Mouse (Mus musculus): ENCODE measurements around the gene Upk1a. TPM values are rescaled to one million over a fixed set of nuclear protein-coding genes. Genes with fewer than 3 reads are reported as not detected.

Upk1a gene
- total RNA-seq, 2 experiments from 2014 or later = 0.83 TPM; not detected in 1

DNA sequence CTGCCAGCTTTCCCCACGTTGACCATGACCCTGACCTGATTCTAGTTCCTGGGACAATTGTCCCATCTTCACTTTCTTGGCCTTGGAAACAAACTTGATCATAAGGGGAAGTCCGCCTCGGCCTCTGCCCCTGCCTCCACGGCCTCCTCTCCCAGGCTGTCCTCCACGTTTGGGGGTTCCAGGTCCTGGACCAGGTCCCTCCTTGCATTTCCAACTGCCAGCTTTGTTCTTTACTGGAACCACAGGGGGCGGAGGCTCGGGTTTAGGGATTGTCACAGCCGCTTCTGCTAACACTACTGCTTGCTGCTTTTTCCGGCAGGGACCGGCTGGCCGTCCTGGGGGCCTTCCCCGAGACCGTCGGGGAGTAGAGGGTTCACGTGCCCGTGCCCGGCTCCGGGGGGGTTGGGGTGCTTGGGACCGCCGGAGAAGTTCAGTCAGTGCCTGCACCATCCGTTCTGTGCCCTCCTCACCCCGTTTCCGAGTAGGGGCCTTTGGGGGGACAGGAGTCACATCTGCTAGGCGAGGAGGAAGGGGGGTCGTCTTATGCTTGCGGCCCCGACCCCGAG is 26.1 kb downstream of the Upk1a start:
- no peak for ATAC-seq (replicated peaks; ENCODE audit: low FRiP score, low TSS enrichment, poor library complexity, severe bottlenecking)

DNA sequence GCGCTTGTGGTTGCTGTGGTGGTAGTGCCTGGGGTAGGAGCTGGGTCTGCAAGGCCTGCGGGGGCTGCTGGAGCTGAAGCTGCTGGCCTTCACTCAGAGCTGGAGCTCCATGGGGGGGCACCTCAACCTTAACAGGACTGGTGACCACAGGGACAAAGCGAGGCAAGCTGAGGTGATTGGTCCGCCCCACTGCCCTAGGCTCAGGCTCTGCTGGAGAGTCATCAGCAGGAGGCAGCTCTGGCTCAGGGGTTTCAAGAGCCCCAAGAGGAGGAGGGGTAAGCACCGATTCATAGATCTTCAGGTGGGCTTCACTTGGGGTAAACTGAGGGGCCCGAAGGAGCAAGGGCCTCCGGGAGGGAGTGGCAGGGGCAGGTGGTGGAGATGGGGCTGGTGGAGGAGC is 27.5 kb downstream of the Upk1a start:
- no peak for ATAC-seq (replicated peaks; ENCODE audit: low FRiP score, low TSS enrichment, poor library complexity, severe bottlenecking)

DNA sequence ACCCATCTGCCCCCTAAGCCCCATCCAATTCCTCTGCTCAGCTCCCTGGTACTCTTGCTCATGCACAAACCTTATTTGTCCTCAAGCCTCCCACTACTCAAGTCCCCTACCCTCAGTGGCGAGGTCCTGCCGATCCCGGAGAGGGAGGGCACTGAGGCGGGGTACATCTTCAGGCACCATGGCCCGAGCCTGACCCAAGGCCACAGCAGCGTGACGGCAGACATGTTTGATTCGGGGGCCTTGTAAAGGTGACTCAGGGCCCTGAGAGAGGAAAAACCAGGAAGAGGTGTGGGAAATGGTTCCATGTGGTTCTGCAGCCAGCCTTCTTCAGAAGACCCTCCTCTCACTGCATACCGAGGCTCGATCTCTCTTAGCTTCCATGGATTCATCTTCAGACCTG is 28.3 kb downstream of the Upk1a start:
- no peak for ATAC-seq (replicated peaks; ENCODE audit: low FRiP score, low TSS enrichment, poor library complexity, severe bottlenecking)

DNA sequence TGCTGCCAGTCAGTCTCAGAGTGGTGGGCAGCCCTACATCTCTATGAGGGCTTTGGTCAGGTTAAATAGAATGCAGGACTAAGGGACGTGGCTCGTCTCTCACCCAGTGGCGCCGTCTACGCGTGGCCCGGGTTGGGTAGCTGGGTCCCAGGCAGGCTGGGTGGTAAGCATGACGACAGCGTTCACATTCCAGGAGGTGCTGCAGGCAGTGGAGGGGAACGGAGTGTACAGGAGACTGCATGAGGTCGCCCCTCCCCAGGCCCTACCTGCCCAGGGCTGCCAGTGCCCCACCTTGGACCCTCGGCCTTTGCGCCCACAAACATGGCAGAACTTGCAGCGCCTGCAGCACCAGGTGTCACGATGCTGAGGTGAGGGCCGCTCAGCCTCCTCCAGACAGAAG is 31.1 kb downstream of the Upk1a start:
- no peak for ATAC-seq (replicated peaks; ENCODE audit: low FRiP score, low TSS enrichment, poor library complexity, severe bottlenecking)

DNA sequence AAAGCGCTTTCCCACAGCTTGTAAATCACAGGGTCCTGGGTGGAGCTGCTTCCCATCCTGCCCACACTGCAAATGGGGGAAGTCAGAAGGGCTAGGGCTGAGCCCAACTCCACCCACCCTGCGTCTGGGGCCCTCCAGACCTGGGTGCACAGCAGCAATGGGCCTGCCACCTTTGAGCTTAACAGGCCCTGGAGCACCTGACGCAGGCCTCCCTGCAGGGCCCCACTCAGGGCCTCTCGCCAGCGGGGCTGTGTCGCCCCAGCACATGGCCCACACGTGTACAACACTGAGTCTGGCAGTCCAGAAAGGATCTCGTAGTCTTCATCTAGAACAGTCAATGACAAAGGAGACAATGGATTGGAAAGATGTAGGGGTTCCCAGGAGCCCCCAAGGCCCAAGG is 32.7 kb downstream of the Upk1a start:
- ATAC-seq (replicated peaks; ENCODE audit: low FRiP score, low TSS enrichment, poor library complexity, severe bottlenecking) = no peak

DNA sequence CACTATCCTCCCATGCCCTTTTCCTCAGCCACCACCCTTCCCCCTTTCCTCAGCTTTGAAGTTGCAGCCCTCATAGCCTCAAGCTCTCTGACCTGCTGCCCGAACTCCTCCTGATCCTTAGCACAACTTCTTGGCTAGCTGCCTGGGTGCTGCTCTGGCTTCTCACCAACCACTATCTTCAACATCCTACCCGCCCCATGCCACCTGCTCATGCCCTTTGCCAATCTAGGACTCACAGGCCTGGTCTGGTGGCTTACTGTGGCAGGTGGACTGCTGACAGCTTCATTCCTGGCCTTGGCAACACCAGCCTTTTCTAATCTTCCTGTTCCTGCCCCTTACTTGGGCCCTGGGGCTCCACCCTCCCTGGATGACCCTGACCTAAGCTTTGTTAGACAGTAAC is 39.7 kb downstream of the Upk1a start:
- ATAC-seq (replicated peaks; ENCODE audit: low FRiP score, low TSS enrichment, poor library complexity, severe bottlenecking) = peak; percentile 86

DNA sequence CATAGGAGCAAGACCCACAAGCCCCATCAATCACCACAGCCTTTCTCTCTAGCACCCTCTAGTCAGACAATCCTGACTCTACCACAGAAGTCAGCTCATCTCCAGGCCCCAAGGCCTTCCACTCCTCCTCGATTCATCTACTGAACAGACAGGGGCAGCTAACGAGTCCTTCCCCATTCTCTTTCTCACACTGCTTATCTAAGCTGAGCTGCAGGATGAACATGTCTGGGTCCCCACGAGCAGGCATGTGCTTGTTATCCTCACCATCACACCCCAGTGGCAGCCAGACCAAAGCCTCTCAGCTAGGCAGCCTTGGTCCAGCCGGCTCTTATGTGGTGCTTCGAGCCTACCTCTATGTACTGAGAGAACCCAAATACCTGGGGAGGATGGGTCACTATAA is 40.3 kb downstream of the Upk1a start:
- ATAC-seq (replicated peaks; ENCODE audit: low FRiP score, low TSS enrichment, poor library complexity, severe bottlenecking) = peak; percentile 69

DNA sequence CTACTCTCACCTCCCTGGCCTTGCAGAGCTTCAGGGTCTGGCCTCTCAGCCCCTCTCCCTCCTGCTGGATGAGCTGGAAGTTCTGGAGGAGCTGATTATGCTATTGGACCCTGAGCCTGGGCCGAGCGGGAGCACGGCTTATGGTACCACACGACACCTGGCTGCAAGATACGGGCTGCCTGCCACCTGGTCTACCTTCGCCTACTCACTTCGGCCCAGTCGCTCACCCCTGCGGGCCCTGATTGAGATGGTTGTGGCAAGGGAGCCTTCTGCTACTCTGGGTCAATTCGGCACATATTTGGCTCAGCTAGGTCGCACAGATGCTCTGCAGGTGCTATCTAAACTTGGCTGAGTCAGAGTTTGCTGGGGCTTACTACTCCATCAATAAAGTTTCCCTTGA is 45.1 kb downstream of the Upk1a start:
- ATAC-seq (replicated peaks; ENCODE audit: low FRiP score, low TSS enrichment, poor library complexity, severe bottlenecking) = no peak

DNA sequence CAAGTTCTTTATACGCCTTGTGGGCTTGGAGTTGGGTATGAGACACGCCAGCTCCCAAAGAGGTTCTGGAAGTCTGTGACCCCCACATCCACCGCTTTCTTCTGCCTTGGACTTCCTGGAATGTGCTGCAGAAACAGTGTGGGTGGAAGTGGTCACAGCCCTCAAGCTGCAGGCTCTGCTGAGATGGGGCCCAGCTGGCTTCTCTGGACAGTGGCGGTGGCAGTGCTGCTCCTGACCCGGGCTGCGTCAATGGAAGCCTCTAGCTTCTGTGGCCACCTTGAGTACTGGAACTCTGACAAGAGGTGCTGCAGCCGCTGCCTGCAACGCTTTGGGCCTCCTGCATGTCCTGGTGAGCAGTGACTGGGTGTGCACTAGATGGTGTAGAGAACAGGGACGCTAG is 46.6 kb downstream of the Upk1a start:
- no peak for ATAC-seq (replicated peaks; ENCODE audit: low FRiP score, low TSS enrichment, poor library complexity, severe bottlenecking)

DNA sequence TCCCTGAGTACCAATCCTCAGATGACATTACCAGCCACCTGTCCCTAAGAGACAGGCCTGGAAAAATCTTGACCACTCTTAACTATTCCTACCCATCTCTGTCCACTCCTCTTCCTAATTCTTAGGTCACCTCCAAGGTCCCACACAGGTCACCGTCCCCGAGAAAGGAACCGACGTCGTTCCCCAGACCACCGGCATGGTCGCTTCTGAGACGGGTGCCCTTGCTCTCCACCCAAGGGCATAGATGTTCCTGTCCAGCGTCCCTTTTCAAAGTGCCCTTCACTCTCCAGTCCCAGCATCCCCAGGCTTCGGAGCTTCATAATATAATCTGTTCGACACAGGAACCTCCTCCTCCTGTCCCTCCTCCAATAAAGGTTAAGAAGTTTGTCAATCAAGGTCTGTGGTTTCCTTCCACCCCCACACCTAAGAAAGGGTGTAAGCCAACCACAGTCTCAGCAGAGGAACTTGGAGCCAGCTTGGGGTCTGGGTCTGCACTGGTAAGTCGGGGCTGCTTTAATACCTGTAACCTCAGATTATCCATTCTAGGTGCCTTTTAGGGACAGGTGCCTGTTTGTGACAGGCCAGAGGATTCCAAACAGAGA is 47.6 kb downstream of the Upk1a start, which contains the start of gene Igflr1:
Gene Igflr1, plus strand, starts transcription at position 458 of the 602 bp plus-strand sequence.
- no peak for ATAC-seq (replicated peaks; ENCODE audit: low FRiP score, low TSS enrichment, poor library complexity, severe bottlenecking)

DNA sequence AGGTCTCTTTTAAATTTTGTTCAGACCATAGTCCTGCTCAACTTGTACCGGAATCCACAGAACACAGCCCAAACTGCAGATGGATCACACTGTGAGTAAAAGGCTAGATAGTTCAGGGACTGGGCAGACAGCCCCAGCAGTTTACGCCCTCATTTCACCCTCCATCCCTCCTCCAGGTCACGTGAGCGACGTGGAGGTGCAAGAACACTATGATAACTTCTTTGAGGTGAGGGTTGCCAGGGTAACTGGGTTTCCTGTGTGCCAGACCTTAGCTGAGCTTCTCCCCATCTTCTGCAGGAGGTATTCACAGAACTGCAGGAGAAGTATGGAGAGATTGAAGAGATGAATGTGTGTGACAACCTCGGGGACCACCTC is 48.8 kb downstream of the Upk1a start:
- no peak for ATAC-seq (replicated peaks; ENCODE audit: low FRiP score, low TSS enrichment, poor library complexity, severe bottlenecking)

DNA sequence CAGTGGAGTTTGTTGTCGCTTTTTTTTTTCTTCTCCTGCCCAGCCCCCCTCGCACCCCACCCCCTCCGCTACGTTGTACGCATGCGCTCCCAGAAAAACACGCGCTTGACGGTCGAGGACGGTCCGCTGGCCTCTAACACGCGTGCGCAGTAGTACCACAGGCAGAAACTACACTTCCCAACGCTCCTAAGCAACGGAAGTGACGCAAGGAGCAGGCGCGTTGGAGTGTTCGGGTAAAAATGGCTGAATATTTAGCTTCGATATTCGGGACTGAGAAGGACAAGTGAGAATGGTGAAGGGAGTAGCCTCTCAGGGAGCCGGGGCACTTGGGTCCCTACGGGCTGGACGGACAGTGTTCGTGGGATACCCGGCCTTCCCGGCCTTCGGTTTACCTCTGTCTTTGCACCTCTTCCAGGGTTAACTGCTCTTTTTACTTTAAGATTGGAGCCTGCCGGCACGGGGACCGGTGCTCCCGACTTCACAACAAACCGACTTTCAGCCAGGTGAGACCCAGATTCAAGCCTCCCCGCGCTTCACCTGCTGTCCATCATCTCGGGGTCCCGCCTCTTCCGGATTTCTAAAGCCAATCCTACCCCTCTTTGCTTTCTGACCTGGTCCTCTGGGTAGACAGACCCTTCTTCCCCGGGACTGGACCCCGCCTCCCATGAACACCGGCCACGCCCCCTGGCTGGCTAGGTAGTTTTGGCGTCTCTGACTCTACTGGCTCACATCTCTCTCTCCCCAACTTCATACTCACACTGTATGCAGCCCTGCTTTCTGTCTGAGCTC is 49.3 kb downstream of the Upk1a start, which contains the start of the genes U2af1l4, Gm49396 and Psenen:
Gene U2af1l4, plus strand, starts transcription at position 185 of the 789 bp plus-strand sequence.
Gene Gm49396, plus strand, starts transcription at position 228 of the 789 bp plus-strand sequence.
Gene Psenen, minus strand, starts transcription at position 511 of the 789 bp plus-strand sequence.
- peak; percentile 70 for ATAC-seq (replicated peaks; ENCODE audit: low FRiP score, low TSS enrichment, poor library complexity, severe bottlenecking)

DNA sequence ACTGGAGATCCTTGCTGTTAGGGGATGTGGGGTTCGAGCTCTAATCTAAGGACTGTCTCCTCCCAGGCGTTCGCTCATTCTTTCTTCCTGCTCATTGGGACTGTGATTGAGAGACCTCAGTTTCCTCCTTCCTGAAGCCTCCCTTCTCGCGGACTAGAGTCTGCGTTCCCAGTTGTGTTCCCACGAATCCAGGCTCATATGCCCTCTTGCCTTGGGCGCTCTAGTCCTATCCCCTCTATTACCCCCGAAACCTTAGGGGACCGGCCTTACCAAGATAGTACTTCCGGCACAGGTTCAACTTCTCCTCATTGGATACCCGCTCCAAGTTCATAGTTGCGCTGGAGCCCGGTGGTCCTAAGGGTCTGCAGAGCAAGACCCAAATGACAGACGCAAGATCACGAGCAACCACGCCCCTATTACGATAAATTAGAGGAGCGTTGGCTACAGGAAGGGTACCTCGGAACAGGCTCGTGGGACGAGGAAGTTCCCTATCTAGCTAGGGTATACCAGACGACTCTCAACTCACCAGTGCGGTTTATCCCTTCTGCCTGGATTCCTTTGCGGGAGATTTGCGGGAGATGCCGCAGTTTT is 50.0 kb downstream of the Upk1a start:
- no peak for ATAC-seq (replicated peaks; ENCODE audit: low FRiP score, low TSS enrichment, poor library complexity, severe bottlenecking)

DNA sequence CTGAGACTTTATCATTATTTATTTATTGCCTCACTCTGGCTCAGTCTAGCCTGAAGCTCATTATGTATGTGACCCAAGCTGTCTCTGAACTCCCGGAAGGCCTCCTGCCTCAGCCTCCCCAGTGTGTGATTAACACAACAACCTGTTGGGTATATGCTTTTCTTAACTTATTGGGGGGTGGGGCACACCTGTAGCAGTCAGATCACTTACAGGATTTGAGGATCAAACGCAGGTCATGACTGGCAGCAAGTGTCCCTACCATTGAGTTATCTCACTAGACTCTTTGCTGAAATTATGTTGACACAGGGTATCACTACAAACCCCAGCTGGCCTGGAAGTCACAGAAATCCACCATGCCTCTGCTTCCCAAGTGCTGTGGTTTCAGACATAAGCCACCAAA is 52.4 kb downstream of the Upk1a start:
- ATAC-seq (replicated peaks; ENCODE audit: low FRiP score, low TSS enrichment, poor library complexity, severe bottlenecking) = no peak

DNA sequence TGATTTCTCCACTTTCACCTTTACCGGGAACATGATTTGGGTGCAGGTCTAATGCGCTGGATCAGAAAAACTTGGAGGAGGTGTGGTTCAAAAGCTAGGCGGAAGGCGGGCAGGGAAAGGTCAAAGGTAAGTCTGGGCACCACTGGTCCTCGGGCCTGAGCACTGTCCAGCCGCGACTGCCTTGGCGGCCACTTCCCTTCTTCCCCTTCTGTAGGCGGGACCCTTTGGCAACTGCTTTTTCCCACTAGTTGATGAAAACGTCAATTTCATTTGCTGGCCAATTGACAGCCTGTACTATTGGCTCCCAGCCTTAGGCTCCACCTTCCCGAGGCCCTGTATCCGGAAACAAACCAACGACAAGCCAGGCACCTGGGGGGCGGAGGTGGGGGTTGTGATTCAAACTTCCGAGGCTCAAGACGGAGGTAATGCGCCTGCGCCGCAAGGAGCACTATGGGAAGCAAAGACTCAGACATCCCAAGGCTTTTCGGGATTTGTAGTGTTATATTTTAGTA is 53.1 kb downstream of the Upk1a start, which contains the start of gene Lin37:
Gene Lin37, minus strand, starts transcription at position 396 of the 512 bp plus-strand sequence.
- ATAC-seq (replicated peaks; ENCODE audit: low FRiP score, low TSS enrichment, poor library complexity, severe bottlenecking) = peak; percentile 77

DNA sequence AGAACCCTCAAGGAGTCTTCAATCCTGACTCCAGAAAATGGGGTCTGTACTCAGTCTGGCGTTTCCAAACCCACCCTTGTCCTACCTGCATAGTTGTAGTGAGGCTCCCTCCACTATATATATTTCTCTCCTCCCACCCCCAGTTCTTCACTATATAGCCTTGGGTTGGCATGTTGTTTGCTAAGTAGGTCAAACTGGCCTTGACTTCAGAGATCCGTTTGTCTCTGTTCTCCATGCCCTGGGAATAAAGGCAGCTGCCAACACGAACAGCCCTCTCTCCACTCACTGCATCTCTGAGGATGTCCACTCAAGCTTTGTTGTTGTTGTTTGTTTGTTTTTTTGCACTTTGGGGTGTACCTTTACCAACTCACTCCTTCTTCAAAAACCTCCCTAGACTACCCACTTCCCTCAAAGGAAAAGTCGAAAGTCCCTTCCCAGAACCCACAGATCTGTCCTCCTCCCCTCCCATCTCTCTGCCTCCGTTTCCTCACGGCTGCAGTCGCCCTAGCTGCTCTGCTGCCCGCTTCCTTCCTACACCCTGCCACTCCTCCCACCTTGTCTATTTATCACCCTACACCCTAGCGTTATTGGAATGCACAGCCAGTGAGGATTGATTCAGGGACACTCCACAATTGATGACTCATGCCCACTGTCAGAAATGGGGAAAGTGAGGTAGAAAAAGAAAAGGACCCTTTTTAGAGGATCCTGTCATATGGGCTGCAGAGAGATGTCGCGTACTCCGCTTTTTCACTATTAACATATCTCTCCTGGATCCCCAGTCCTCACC is 53.8 kb downstream of the Upk1a start:
- ATAC-seq (replicated peaks; ENCODE audit: low FRiP score, low TSS enrichment, poor library complexity, severe bottlenecking) = no peak

DNA sequence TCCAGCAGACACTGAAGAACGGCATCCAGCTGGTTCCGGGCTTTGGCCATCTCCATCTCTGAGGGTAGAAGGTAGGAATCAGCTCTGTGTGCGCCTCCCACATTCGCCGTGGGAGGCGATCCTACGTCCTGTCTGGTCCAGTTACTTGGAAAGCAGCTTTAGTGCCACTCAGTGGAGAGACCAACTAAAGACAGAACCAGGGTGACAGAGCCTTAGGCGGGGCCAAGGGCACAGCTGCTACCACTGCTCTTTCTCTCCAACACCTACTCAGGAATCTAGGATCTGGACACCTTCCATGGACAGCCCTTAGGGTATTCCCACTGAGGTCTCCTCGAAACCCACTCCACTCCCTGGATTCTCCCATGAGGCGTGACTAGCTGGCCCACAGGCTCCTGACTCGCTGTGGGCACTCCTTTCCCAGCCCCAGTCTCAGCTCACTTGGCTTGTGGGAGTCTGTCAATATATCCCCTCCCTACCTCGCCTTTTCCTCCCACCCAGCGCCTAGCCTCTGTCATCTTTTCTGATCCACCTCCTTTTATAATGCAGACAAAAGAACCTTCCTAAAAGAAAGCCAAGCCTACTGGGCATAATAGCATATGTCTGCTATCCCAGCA is 54.6 kb downstream of the Upk1a start:
- no peak for ATAC-seq (replicated peaks; ENCODE audit: low FRiP score, low TSS enrichment, poor library complexity, severe bottlenecking)

DNA sequence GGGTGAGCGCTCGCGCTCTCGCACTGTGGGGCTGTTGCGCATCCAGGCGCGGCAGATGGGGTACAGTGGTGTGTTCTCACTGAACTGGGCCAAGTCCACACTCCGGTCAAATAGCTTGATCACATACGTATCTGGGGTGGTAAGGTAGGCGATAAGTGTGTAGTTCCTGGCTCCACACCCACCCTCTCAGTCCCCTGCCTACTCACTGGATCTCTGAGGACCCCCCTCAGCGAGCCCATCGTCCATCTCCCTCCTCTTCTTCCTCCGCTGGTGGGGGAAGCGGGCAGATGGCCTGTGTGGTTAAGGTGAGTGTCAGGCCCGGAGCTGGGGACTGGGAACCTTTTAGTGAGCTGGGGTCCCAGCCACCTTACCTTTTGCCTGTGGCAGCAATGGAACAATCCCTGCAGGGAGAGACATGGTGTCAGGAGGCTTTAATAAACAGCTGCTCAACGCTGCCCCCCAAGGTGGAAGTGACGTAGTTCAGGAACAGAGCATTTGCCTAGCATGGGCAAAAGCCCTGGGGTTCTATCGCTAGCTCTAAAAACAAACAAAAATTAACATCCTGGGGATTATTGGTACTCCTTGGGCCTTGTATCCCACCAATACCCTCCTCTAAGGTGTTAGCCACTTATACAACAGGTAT is 55.6 kb downstream of the Upk1a start:
- no peak for ATAC-seq (replicated peaks; ENCODE audit: low FRiP score, low TSS enrichment, poor library complexity, severe bottlenecking)
